Mouse (Mus musculus): ENCODE results near the gene 2310057J18Rik. TPM values are rescaled to one million over a fixed set of nuclear protein-coding genes. Genes with fewer than 3 reads are reported as not detected.
A peak's percentile ranks its signal among the peaks of the same experiment; 100 is the strongest.
"Not testable (repeated sequence)": the region's sequence is repeated elsewhere in the genome, so short reads cannot be mapped to it uniquely, and the experiment has no call there.

The 2310057J18Rik gene
- polyA plus RNA-seq (2015; fragmentation: Nextera tagmentation; extraction: Ambion mirVana): not detected in 2 replicates

DNA sequence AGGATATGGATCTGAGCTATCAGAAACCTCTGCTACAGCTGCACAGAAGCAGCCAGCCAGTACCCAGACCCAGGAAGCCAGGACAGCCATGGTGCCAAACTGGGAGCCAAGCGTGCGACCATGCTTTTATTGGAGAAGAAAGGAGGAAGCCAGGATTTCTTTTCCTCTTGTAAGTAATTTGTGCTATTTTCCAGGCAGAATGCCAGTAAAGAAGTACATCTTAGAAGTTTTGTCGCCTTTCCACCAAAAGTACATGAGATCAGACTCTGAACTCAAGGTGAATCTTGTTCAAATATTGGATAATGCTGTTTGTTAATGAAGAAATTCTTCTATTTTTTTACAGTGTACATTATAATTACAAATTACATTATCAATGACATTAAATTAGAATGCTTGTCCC is at the start of gene 2310057J18Rik:
TSS of gene 2310057J18Rik (minus strand) at position 101 of the 400 bp plus-strand sequence.
- no peak for ATAC-seq
- H3K27me3 ChIP-seq (replicated peaks): no peaks in the 10 kb centered on the region
- no peak within 1 kb of the TSS for H3K9ac ChIP-seq
- no peaks in the 10 kb centered on the region for H3K9me3 ChIP-seq
- H3K4me3 ChIP-seq (replicated peaks): no peak within 1 kb of the TSS
- H3K4me1 ChIP-seq (replicated peaks): no peaks in the 10 kb centered on the region
- no peak within 1 kb of the TSS for H3K27ac ChIP-seq
- WGBS: 83% methylated on average over 3 of the region's 3 CpGs
- H3K36me3 ChIP-seq: no peaks in the 10 kb centered on the region
- no peak within 1 kb of the TSS for H3K4me2 ChIP-seq (replicated peaks)

GRCm38 (mm10) chr10:29029960-29030359 is 43.9 kb upstream of the 2310057J18Rik start:
- not testable (repeated sequence) for ATAC-seq; H3K9ac ChIP-seq; H3K9me3 ChIP-seq; H3K4me2 ChIP-seq (replicated peaks); H3K27me3 ChIP-seq (replicated peaks); H3K4me1 ChIP-seq (replicated peaks); H3K36me3 ChIP-seq; H3K27ac ChIP-seq; H3K4me3 ChIP-seq (replicated peaks)
- WGBS: 86% methylated on average over 11 of the region's 20 CpGs

GRCm38 (mm10) chr10:29019496-29020270 is 33.6 kb upstream of the 2310057J18Rik start:
- WGBS: 81% methylated on average over 7 of the region's 7 CpGs
- no peak for ATAC-seq

DNA sequence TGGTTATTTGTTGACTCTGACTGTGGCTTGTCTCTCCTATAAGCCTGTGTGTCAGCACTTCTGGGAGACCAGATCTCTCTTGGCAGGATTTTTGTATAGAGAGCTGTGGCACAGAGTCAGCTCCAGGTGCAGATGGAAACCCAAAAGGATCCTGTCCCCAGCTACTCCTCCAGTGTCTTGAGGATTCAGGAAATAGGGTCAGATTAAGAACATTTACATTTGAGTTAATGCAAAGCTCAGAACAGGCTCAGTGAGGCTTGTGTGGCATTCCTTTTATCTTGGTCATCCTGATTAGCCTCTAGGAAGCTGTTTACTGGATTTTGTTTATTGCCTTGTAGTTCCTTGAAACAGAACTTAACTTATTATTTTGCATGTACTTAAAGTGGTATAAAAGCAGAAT is 11.7 kb upstream of the 2310057J18Rik start:
- Histone ChIP-seq H3K4me3 (replicated peaks) (no peak overlapping the region), H3K9ac (no peak overlapping the region), H3K36me3 (no peaks in the 10 kb centered on the region), H3K27ac (no peak overlapping the region), H3K9me3 (no peaks in the 10 kb centered on the region), H3K27me3 (replicated peaks) (no peaks in the 10 kb centered on the region), H3K4me1 (replicated peaks) (no peaks in the 10 kb centered on the region), H3K4me2 (replicated peaks) (no peak overlapping the region)
- no peak for ATAC-seq

More at GRCm38 (mm10) chr10:29019496-29020270, 33.6 kb upstream of the 2310057J18Rik start:
- no peaks in the 10 kb centered on the region for H3K27me3 ChIP-seq (replicated peaks)
- no peak overlapping the region for H3K4me2 ChIP-seq (replicated peaks)
- no peak overlapping the region for H3K4me3 ChIP-seq (replicated peaks)
- H3K36me3 ChIP-seq: no peaks in the 10 kb centered on the region
- no peak overlapping the region for H3K27ac ChIP-seq
- no peak overlapping the region for H3K9ac ChIP-seq
- H3K4me1 ChIP-seq (replicated peaks): no peaks in the 10 kb centered on the region
- no peaks in the 10 kb centered on the region for H3K9me3 ChIP-seq

GRCm38 (mm10) chr10:28988990-28989389 is 2.9 kb upstream of the 2310057J18Rik start:
- Histone ChIP-seq H3K4me1 (replicated peaks) (no peaks in the 10 kb centered on the region), H3K4me3 (replicated peaks) (no peak overlapping the region), H3K27me3 (replicated peaks) (no peaks in the 10 kb centered on the region), H3K27ac (no peak overlapping the region), H3K9ac (no peak overlapping the region), H3K36me3 (no peaks in the 10 kb centered on the region), H3K4me2 (replicated peaks) (no peak overlapping the region), H3K9me3 (no peaks in the 10 kb centered on the region)
- ATAC-seq: no peak
- WGBS: 78% methylated on average over 2 of the region's 2 CpGs

GRCm38 (mm10) chr10:28968189-28968588 is 17.9 kb downstream of the 2310057J18Rik start:
- no peak overlapping the region for H3K4me2 ChIP-seq (replicated peaks)
- no peaks in the 10 kb centered on the region for H3K9me3 ChIP-seq
- no peak overlapping the region for H3K27ac ChIP-seq
- H3K9ac ChIP-seq: no peak overlapping the region
- no peaks in the 10 kb centered on the region for H3K27me3 ChIP-seq (replicated peaks)
- WGBS: 88% methylated on average over 1 of the region's 1 CpGs
- ATAC-seq: no peak
- H3K4me3 ChIP-seq (replicated peaks): no peak overlapping the region
- H3K36me3 ChIP-seq: no peaks in the 10 kb centered on the region
- no peaks in the 10 kb centered on the region for H3K4me1 ChIP-seq (replicated peaks)

- Histone ChIP-seq H3K27me3 (replicated peaks) (no peaks in the 10 kb centered on the region), H3K36me3 (no peaks in the 10 kb centered on the region), H3K4me3 (replicated peaks) (no peak overlapping the region), H3K4me2 (replicated peaks) (no peak overlapping the region), H3K9ac (no peak overlapping the region), H3K27ac (no peak overlapping the region), H3K4me1 (replicated peaks) (no peaks in the 10 kb centered on the region), H3K9me3 (no peaks in the 10 kb centered on the region)
- ATAC-seq: no peak
- WGBS: 45% methylated on average over 4 of the region's 4 CpGs
These were observed 31.0 kb downstream of the 2310057J18Rik start for GRCm38 (mm10) chr10:28955138-28955537.

DNA sequence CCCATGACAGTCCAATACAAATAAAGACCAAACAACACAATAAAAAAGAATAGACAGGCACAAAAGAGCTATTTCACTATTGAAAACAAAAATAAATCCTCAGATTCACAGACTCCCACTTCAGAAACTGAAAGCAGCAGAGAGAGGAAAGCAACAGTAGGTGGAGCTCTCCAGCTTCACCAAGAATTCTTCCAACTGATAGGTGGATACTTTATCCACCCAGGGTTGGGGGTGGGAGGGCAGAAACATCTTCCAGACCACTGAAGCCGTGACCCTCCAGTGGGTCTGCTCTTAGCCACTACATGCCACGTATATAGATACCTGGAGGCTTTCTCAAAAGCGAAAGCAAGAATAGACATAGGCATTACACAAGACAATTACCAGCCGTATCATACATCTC is 31.6 kb downstream of the 2310057J18Rik start:
- Histone ChIP-seq H3K9me3 (no peaks in the 10 kb centered on the region), H3K4me2 (replicated peaks) (no peak overlapping the region), H3K36me3 (no peaks in the 10 kb centered on the region), H3K9ac (no peak overlapping the region), H3K4me1 (replicated peaks) (no peaks in the 10 kb centered on the region), H3K4me3 (replicated peaks) (no peak overlapping the region), H3K27me3 (replicated peaks) (no peaks in the 10 kb centered on the region), H3K27ac (no peak overlapping the region)
- ATAC-seq: 0 out of 2 replicates have a peak, but pooled peaks have one; percentile 39
- 57% methylated on average over 4 of the region's 4 CpGs for WGBS

Other genes with a start within 250 kb of the 2310057J18Rik start
- 3.2 and 3.6 TPM in 2 replicates for gene Soga3, start 157.5 kb upstream of the 2310057J18Rik start, polyA plus RNA-seq (2015; fragmentation: Nextera tagmentation; extraction: Ambion mirVana)
- gene Gm49353, start 212.7 kb upstream of the 2310057J18Rik start, polyA plus RNA-seq (2015; fragmentation: Nextera tagmentation; extraction: Ambion mirVana): 0.81 TPM in 1 of 2 replicates, not detected in the other
- 1.0 and 1.3 TPM in 2 replicates for gene 9330159F19Rik, start 225.3 kb upstream of the 2310057J18Rik start, polyA plus RNA-seq (2015; fragmentation: Nextera tagmentation; extraction: Ambion mirVana)

All from intestine, embryonic 15.5 days (tissue).